Mouse (Mus musculus) spleen, postnatal 14 days (tissue): Measurements from ENCODE around the gene Atf7ip.

Experiments used
- DNase-seq, 2 experiments: peaks; one replicate each; pipeline ENCODE4 v3.0.0; 2021 to 2022; ENCODE audit warnings: low spot score in 2 of 2

Gene Atf7ip

GRCm38 (mm10) chr6:136486166-136486565 lies 19.8 kb upstream of the Atf7ip start:
- no peak for DNase-seq

- DNase-seq = no peak
These were observed 19.0 kb upstream of the Atf7ip start for GRCm38 (mm10) chr6:136486801-136487553.

GRCm38 (mm10) chr6:136487554-136487950 lies 18.4 kb upstream of the Atf7ip start:
- no peak for DNase-seq

GRCm38 (mm10) chr6:136489899-136490298 lies 16.1 kb upstream of the Atf7ip start:
- DNase-seq = no peak

- no peak for DNase-seq
These were observed 15.2 kb upstream of the Atf7ip start for GRCm38 (mm10) chr6:136490516-136491475.

- DNase-seq = no peak
These were observed 14.3 kb upstream of the Atf7ip start for GRCm38 (mm10) chr6:136491631-136492030.

- no peak for DNase-seq
These were observed 13.7 kb upstream of the Atf7ip start for GRCm38 (mm10) chr6:136492251-136492650.

GRCm38 (mm10) chr6:136493486-136493885 lies 12.5 kb upstream of the Atf7ip start:
- no peak for DNase-seq

GRCm38 (mm10) chr6:136493910-136494751 lies 11.8 kb upstream of the Atf7ip start:
- DNase-seq = no peak

GRCm38 (mm10) chr6:136495023-136495422 lies 10.9 kb upstream of the Atf7ip start:
- DNase-seq = no peak

GRCm38 (mm10) chr6:136497744-136498143 lies 8.2 kb upstream of the Atf7ip start:
- peak; percentile 48 to 64 for DNase-seq

GRCm38 (mm10) chr6:136499292-136499977 lies 6.5 kb upstream of the Atf7ip start:
- DNase-seq = no peak

- DNase-seq = no peak
These were observed 2.7 kb downstream of the Atf7ip start for GRCm38 (mm10) chr6:136508652-136509051.

GRCm38 (mm10) chr6:136510945-136511344 lies 5.0 kb downstream of the Atf7ip start:
- no peak for DNase-seq

GRCm38 (mm10) chr6:136512351-136512750 lies 6.4 kb downstream of the Atf7ip start:
- no peak for DNase-seq

- DNase-seq = no peak
These were observed 10.7 kb downstream of the Atf7ip start for GRCm38 (mm10) chr6:136516626-136517025.

- no peak for DNase-seq
These were observed 11.3 kb downstream of the Atf7ip start for GRCm38 (mm10) chr6:136517221-136517620.

GRCm38 (mm10) chr6:136518537-136519246 lies 12.7 kb downstream of the Atf7ip start:
- DNase-seq = peak; percentile 87 to 91

- no peak for DNase-seq
These were observed 13.3 kb downstream of the Atf7ip start for GRCm38 (mm10) chr6:136519254-136519653.

- no peak for DNase-seq
These were observed 14.4 kb downstream of the Atf7ip start for GRCm38 (mm10) chr6:136520361-136520760.
